Mouse (Mus musculus) cerebellum, adult 9-10 months (tissue): ENCODE data around the gene Txnrd2.

Experiments used
- DNase-seq: peaks from one replicate; pipeline ENCODE4 v3.0.0; 2022

Txnrd2 gene

GRCm38 (mm10) chr16:18394056-18394455 is 32.1 kb upstream of the Txnrd2 start:
- DNase-seq = no peak

GRCm38 (mm10) chr16:18394777-18395619 is 31.2 kb upstream of the Txnrd2 start:
- peak; percentile 59 for DNase-seq

- DNase-seq = peak; percentile 74
Observed at GRCm38 (mm10) chr16:18395620-18396036, 30.6 kb upstream of the Txnrd2 start.

GRCm38 (mm10) chr16:18396201-18396600 is 30.0 kb upstream of the Txnrd2 start:
- DNase-seq = peak; percentile 93

GRCm38 (mm10) chr16:18396791-18397621 is 29.2 kb upstream of the Txnrd2 start:
- no peak for DNase-seq

- no peak for DNase-seq
Observed at GRCm38 (mm10) chr16:18400028-18400427, 26.2 kb upstream of the Txnrd2 start.

GRCm38 (mm10) chr16:18400472-18401216 is 25.5 kb upstream of the Txnrd2 start:
- no peak for DNase-seq

GRCm38 (mm10) chr16:18403285-18403684 is 22.9 kb upstream of the Txnrd2 start:
- no peak for DNase-seq

GRCm38 (mm10) chr16:18405091-18405854 is 20.9 kb upstream of the Txnrd2 start:
- no peak for DNase-seq

GRCm38 (mm10) chr16:18405876-18406275 is 20.3 kb upstream of the Txnrd2 start:
- no peak for DNase-seq

GRCm38 (mm10) chr16:18406293-18406692 is 19.9 kb upstream of the Txnrd2 start:
- DNase-seq = no peak

GRCm38 (mm10) chr16:18407912-18408311 is 18.3 kb upstream of the Txnrd2 start:
- no peak for DNase-seq

- DNase-seq = no peak
Observed at GRCm38 (mm10) chr16:18409776-18410175, 16.4 kb upstream of the Txnrd2 start.

GRCm38 (mm10) chr16:18410418-18410817 is 15.8 kb upstream of the Txnrd2 start:
- no peak for DNase-seq

- DNase-seq = no peak
Observed at GRCm38 (mm10) chr16:18411026-18411649, 15.0 kb upstream of the Txnrd2 start.

- no peak for DNase-seq
Observed at GRCm38 (mm10) chr16:18411802-18412476, 14.2 kb upstream of the Txnrd2 start.

GRCm38 (mm10) chr16:18413032-18413816 is 13.0 kb upstream of the Txnrd2 start:
- no peak for DNase-seq

GRCm38 (mm10) chr16:18416094-18416761 is 10.0 kb upstream of the Txnrd2 start:
- DNase-seq = no peak

GRCm38 (mm10) chr16:18416837-18417236 is 9.3 kb upstream of the Txnrd2 start:
- DNase-seq = no peak

- DNase-seq = no peak
Observed at GRCm38 (mm10) chr16:18417491-18417890, 8.7 kb upstream of the Txnrd2 start.
